Mouse (Mus musculus) adrenal gland, adult 2 months (tissue): ENCODE measurements around the gene Metap1d. TPM values are rescaled to one million over a fixed set of nuclear protein-coding genes. Genes with fewer than 3 reads are reported as not detected.

Experiments used
- DNase-seq: peaks from one replicate; pipeline ENCODE4 v3.0.0; 2021
- polyA plus RNA-seq: library from polyadenylated mRNA; depleted of rRNA; stranded (reverse); fragments of >200 nt; gene quantifications from 2 replicates; pipeline ENCODE4 v1.2.3, GENCODE M21; 2012
- total RNA-seq, 2 experiments: library from RNA; stranded (reverse); gene quantifications; 2 replicates each; pipeline ENCODE4 v1.2.3; 2021

Metap1d gene
- total and polyA plus RNA-seq, 3 experiments: 6.7 to 29.2 (median 28.7) TPM

- no peak for DNase-seq
Observed at GRCm38 (mm10) chr2:71527323-71528013, 74.4 kb downstream of the Metap1d start.

- no peak for DNase-seq
Observed at GRCm38 (mm10) chr2:71528014-71528713, 75.1 kb downstream of the Metap1d start, which contains the start of gene Dlx1. Dlx1 (plus strand) TSS chr2:71528113.

DNA sequence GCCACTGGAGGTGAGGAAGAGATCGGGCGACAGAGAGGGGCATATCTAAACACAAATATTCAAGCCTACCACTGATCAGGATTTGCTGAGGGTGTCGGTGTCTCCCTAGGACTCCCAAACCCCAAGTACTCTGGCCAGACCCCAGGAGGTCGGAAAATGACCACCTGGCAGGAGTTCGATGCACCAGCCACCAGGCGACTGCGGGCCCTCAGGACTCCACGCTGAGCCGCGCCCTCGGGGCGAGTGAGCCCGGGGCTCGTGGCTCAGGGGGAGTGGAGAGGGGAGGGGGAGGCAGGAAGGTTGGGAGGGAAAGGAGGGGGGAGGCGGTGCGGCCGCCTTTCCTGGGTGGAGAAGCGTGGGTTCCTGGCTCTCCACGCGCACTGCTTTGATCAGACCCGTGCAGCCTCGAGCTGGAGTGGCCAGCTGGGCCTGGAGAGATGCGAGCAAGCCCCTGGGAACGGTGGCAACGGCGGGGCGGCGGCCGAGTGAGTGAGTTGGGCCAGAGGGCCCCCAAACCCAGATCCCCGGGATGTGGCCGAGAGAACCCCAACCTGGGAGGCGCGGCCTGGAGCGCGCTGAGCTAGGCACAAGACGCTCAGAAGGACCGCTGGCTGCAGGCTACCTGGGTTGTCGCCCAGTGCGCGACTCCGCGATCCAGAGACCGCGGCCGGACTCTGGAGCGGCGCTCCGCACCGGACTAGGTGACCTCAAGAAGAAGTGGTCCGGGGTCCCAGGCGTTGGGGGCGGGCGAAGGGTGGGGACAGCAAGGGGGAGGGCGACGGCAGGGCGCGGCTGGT is 75.8 kb downstream of the Metap1d start:
- DNase-seq: no peak

DNA sequence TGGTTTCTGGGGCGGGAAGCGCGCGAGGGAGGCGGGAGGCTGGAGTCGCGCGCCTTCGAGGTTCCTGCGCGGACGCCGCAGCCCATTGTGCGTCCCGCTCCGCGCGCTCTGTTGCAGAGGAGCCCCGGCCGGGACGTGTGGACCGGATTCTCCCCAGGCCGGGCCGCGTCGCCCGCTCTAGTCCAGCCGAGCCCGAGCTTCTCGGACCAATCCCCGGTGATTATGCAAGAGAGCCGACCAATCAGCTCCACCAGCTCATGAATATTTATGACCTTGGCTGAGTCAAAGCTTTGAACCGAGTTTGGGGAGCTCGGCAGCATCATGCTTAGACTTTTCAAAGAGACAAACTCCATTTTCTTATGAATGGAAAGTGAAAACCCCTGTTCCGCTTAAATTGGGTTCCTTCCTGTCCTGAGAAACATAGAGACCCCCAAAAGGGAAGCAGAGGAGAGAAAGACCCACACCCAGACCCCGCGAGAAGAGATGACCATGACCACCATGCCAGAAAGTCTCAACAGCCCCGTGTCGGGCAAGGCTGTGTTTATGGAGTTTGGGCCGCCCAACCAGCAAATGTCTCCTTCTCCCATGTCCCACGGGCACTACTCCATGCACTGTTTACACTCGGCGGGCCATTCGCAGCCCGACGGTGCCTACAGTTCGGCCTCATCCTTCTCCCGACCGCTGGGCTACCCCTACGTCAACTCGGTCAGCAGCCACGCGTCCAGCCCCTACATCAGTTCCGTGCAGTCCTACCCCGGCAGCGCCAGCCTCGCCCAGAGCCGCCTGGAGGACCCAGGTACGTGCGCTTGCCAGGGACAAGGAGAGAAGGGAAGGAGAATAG is 76.7 kb downstream of the Metap1d start:
- peak; percentile 91 for DNase-seq

GRCm38 (mm10) chr2:71530391-71531123 is 77.5 kb downstream of the Metap1d start:
- DNase-seq: no peak

DNA sequence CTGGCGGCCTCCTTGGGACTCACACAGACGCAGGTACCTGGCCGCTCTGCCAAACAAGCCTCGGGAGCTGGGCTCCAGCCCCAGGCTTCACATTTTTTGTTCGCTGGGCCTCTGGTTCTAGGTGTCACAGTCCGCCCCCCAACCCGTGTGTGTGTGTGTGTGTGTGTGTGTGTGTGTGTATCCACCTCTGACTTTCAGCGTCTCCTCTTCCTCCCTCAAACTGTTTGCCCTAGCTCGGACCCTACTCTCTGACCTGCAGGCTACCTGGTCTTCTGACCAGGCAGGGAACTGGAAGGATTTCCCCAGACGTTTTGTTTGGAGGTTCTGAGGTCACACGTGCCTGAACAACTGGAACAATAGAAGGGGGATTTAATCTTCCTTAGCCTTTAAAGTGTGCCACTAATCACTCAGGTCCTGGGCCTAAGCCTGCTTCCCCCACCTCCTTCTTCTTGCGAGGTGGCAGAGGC is 78.1 kb downstream of the Metap1d start:
- no peak for DNase-seq

DNA sequence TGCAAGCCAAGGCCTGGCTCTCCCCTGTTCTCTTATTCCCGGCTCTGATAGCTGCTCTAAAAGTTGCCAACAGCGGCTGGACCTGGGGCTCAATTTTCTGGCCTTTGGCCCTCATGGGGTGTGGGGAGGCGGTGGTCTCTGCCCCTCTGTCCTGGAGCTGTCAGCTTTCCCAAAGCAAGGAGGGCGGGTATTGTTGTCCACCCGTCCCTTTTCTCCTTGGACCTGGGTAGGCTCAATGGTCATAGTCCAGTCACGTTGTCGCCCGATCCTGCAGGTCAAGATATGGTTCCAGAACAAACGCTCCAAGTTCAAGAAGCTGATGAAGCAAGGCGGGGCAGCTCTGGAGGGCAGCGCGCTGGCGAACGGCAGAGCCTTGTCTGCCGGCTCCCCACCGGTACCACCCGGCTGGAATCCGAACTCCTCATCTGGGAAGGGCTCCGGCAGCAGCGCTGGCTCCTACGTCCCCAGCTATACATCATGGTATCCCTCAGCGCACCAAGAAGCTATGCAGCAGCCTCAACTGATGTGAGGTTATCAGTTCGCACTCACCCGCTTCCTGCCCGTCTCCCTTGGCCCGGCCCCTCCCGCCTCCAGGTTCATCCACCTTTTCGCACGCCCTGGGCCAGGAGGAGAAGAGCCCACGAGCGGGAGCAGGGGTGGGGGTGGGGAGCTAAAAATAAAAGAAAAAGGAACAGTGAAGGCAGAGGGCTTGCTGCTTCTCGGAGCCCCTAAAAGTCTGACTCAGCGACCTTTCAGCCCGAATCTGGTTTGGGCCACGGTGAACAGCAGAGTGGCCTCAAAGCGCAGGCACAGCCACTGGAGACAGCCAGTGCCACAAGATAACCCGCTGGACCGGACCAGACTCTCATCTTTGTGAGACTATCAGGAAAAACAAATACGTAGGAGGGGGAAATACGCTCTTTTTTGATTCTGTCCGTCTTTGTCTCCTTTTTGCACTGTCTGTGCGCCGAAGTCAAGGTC is 79.2 kb downstream of the Metap1d start:
- no peak for DNase-seq

- no peak for DNase-seq
Observed at GRCm38 (mm10) chr2:71533094-71533493, 80.0 kb downstream of the Metap1d start.

GRCm38 (mm10) chr2:71534242-71535052 is 81.4 kb downstream of the Metap1d start:
- DNase-seq: no peak

- peak; percentile 3 for DNase-seq
Observed at GRCm38 (mm10) chr2:71540611-71541417, 87.7 kb downstream of the Metap1d start.

- peak; percentile 8 for DNase-seq
Observed at GRCm38 (mm10) chr2:71541418-71542226, 88.5 kb downstream of the Metap1d start.

- DNase-seq: no peak
Observed at GRCm38 (mm10) chr2:71542227-71542815, 89.2 kb downstream of the Metap1d start.

- DNase-seq: peak; percentile 85
Observed at GRCm38 (mm10) chr2:71542816-71543301, 89.8 kb downstream of the Metap1d start.

GRCm38 (mm10) chr2:71543531-71543930 is 90.5 kb downstream of the Metap1d start:
- DNase-seq: no peak

DNA sequence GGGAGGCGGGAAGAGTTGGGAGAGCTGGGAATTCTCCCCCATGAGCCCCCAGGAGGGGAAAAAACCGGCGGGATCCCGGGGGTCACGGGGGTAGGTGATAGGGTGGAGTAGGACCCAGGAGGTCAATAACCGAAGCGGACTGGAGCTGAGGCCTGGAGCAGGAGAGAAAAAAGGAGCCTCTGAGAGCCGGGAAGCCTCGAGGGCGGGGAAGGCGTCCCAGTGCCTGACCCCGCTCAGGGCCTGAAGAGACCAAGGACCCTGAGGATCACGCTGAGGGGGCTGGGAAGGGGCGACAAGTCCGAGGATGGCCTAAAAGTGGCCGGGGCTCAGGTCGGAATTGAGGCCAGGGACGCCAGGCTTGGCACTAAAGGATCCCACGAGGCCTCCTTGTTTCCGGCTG is 90.9 kb downstream of the Metap1d start:
- DNase-seq: peak; percentile 2
